Mouse (Mus musculus): Measurements from ENCODE around the gene Serac1.

- TF ChIP-seq POLR2A (IDR thresholded peaks at IDR 0.05; ENCODE audit: borderline replicate concordance, control insufficient read depth, low read depth, low read length) (no peak), CTCF (IDR thresholded peaks at IDR 0.05; ENCODE audit: control insufficient read depth, insufficient read depth, low read length) (no peak)
Measured at GRCm38 (mm10) chr17:6063532-6063931, 16.0 kb downstream of the Serac1 start.
